Mouse (Mus musculus) MEL (cell line): ENCODE results near the gene Lrrc74b.

Experiments
- BHLHE40 ChIP-seq: IDR thresholded peaks from 2 replicates; pipeline ENCODE4 v1.6.1; 2012; ENCODE audit warnings: low read depth, mild to moderate bottlenecking, inconsistent platforms, low read length, improper control_type of control experiment, borderline replicate concordance
- CTCF ChIP-seq, 3 experiments: IDR thresholded peaks in 2 of 3; conservative IDR thresholded peaks in 1 of 3; 2 replicates each; pipeline ENCODE4 v1.5.1; 2011 to 2012; ENCODE audit warnings: low read length in 3 of 3, low read depth in 2 of 3, mild to moderate bottlenecking in 2 of 3, improper control_type of control experiment in 1 of 3, inconsistent platforms in 1 of 3, mixed read lengths in 1 of 3, moderate library complexity in 1 of 3; ENCODE audit not compliant: control insufficient read depth in 1 of 3, insufficient read depth in 1 of 3, poor library complexity in 1 of 3, severe bottlenecking in 1 of 3
- EP300 ChIP-seq, 2 experiments: IDR thresholded peaks; 2 replicates each; pipeline ENCODE4 v1.6.1; 2011; ENCODE audit warnings: improper control_type of control experiment in 2 of 2, low read length in 2 of 2, low read depth in 1 of 2, mild to moderate bottlenecking in 1 of 2
- MYC ChIP-seq: IDR thresholded peaks from 2 replicates; pipeline ENCODE4 v1.6.1; 2011; ENCODE audit warnings: low read depth, mild to moderate bottlenecking, low read length, improper control_type of control experiment, moderate library complexity
- NRF1 ChIP-seq: IDR thresholded peaks from 2 replicates; pipeline ENCODE4 v1.6.1; 2014; ENCODE audit warnings: low read depth, mild to moderate bottlenecking, inconsistent platforms, low read length, improper control_type of control experiment, moderate library complexity; ENCODE audit not compliant: poor library complexity, insufficient read depth, severe bottlenecking
- UBTF ChIP-seq: IDR thresholded peaks from 2 replicates; pipeline ENCODE4 v1.6.1; 2012; ENCODE audit warnings: low read depth, mild to moderate bottlenecking, inconsistent platforms, low read length, improper control_type of control experiment, moderate library complexity, borderline replicate concordance; ENCODE audit not compliant: insufficient read depth
- USF1 ChIP-seq: IDR thresholded peaks from 2 replicates; pipeline ENCODE4 v1.6.1; 2014; ENCODE audit warnings: low read depth, mild to moderate bottlenecking, inconsistent platforms, low read length, improper control_type of control experiment, moderate library complexity
- ZNF384 ChIP-seq: IDR thresholded peaks from 2 replicates; pipeline ENCODE4 v1.6.1; 2012; ENCODE audit warnings: low read depth, mild to moderate bottlenecking, inconsistent platforms, low read length, improper control_type of control experiment

- TF ChIP-seq EP300 (IDR thresholded peaks at IDR 0.05; ENCODE audit: low read depth in 1 of 2, low read length in 2 of 2) = no peak
- no peak for TF ChIP-seq BHLHE40
- TF ChIP-seq UBTF = no peak
- no peak for TF ChIP-seq CTCF (IDR thresholded peaks at IDR 0.05 in 2 of 3, conservative IDR thresholded peaks at IDR 0.05 in 1 of 3; ENCODE audit: control insufficient read depth in 1 of 3, insufficient read depth in 1 of 3, low read depth in 2 of 3, low read length in 3 of 3, poor library complexity in 1 of 3, severe bottlenecking in 1 of 3)
- TF ChIP-seq ZNF384 = no peak
- TF ChIP-seq NRF1 = peak; percentile 77
- TF ChIP-seq MYC = no peak
- TF ChIP-seq USF1 = no peak
These were observed 15.1 kb upstream of the Lrrc74b start for GRCm38 (mm10) chr16:17575870-17576824.
